Mouse (Mus musculus) embryo, embryonic 11 days (tissue): ENCODE results near the gene Olfr968.

Experiments used
- DNase-seq: peaks from one replicate; pipeline ENCODE4 v3.0.0-alpha.2; 2015

The Olfr968 gene

GRCm38 (mm10) chr9:39783153-39783552 lies at the start of gene Olfr968:
Gene Olfr968 (minus strand): TSS chr9:39783253.
- DNase-seq: no peak

- no peak for DNase-seq
Measured at GRCm38 (mm10) chr9:39808560-39808959, 25.5 kb upstream of the Olfr968 start, which contains the start of gene Olfr970. Gene Olfr970 (plus strand): TSS chr9:39808860.

- DNase-seq: no peak
Measured at GRCm38 (mm10) chr9:39790558-39790957, 7.5 kb upstream of the Olfr968 start, which contains the start of gene Olfr969. Gene Olfr969 (plus strand): TSS chr9:39790945.

- DNase-seq: no peak
Measured at GRCm38 (mm10) chr9:39746428-39746827, 36.6 kb downstream of the Olfr968 start.

GRCm38 (mm10) chr9:39745949-39746348 lies 37.1 kb downstream of the Olfr968 start, which contains the start of gene Olfr967:
Gene Olfr967 (plus strand): TSS chr9:39746249.
- no peak for DNase-seq

GRCm38 (mm10) chr9:39740741-39741140 lies 42.3 kb downstream of the Olfr968 start:
- no peak for DNase-seq

GRCm38 (mm10) chr9:39730678-39731077 lies 52.4 kb downstream of the Olfr968 start, which contains the start of gene Olfr150:
Gene Olfr150 (plus strand): TSS chr9:39730978.
- DNase-seq: no peak
